In the genomic region with DNA sequence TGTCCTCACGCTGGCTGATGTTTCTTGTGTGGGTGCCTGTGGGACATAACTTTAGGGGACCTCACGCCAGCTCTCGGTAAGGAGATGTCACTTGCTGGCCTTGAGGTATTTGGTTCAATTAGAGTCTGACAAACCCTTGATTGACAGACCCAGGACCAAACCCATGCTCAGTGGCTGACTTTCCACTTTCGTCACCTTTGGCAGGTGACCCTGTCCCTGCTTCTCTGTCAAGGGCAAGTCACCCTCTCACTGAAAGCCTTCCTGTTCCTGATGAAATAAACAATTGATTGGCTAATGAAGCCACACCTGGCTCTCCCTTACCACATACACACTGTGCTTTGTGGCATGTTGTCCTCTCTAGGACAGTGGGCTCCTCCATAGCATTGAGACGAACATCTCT, we compare ENCODE assay signal across 27 mouse cellular contexts. TPM values are rescaled to one million over a fixed set of nuclear protein-coding genes. Genes with fewer than 3 reads are reported as not detected.
DNase-seq lines count a peak whose midpoint lies in the region; TF ChIP-seq lines count a peak whose summit lies in the region.
"Had no signal": no experiment of that assay in that cellular context is flagged by ENCODE, and none has a peak within 500 bp of the region (broad histone marks: within the 10 kb centered on the region; RNA-seq: fewer than 3 reads in every experiment).

No protein-coding gene starts in this region.

- no peak for TF ChIP-seq CTCF in left cerebral cortex, adult 2 months (IDR thresholded peaks at IDR 0.05)
- TF ChIP-seq CTCF in ES-Bruce4 (IDR thresholded peaks at IDR 0.05; ENCODE audit: low read depth, low read length), result no peak

- WGBS in heart, embryonic 10.5 days, result 74% methylated on average over 5 of the region's 5 CpGs

- H3K4me1 ChIP-seq in heart, embryonic 10.5 days, result peaks cover 51% of the 10 kb centered on the region
- peaks cover 16% of the 10 kb centered on the region for H3K4me1 ChIP-seq in ES-Bruce4 (ENCODE audit: control insufficient read depth, insufficient read depth, low read length)
- peaks cover 11% of the 10 kb centered on the region for H3K4me1 ChIP-seq in brown adipose tissue, adult 24 weeks (ENCODE audit: control insufficient read depth, insufficient read depth, insufficient read length, low read length)
- H3K4me1 ChIP-seq: embryonic facial prominence, embryonic 12.5 days had no signal

- no peak for TF ChIP-seq POLR2A in ES-Bruce4 (IDR thresholded peaks at IDR 0.05; ENCODE audit: insufficient read depth, low read length)

- no peak for DNase-seq in heart, embryonic 10.5 days (ENCODE audit: low spot score)
- DNase-seq in heart, postnatal 36 days, result no peak
- DNase-seq in left cerebral cortex, adult 2 months (ENCODE audit: extremely low spot score in 1 of 2, low spot score in 2 of 2), result no peak
- DNase-seq in left cerebral cortex, postnatal 14 days (ENCODE audit: low spot score in 2 of 2), result no peak
- no peak for DNase-seq in thymus, postnatal 4 days
- DNase-seq: adrenal gland, postnatal 25 days; cerebellum, adult 2 months; cerebellum, postnatal 36 days; embryo, embryonic 11 days; kidney, adult 18-20 months; kidney, postnatal 4 days; liver, embryonic 13.5 days; lung, adult 2 months; lung, postnatal 14 days; right cerebral cortex, postnatal 4 days; thymus, adult 18-20 months; thymus, postnatal 25 days had no signal

- TF ChIP-seq EP300 in ES-Bruce4 (IDR thresholded peaks at IDR 0.05; ENCODE audit: insufficient read depth, low read depth, low read length), result peak; percentile 72; the same call in 1 of the 2 replicates

- H3K36me3 ChIP-seq in heart, embryonic 10.5 days, result no peaks in the 10 kb centered on the region
- H3K36me3 ChIP-seq in ES-Bruce4 (ENCODE audit: control insufficient read depth, insufficient read depth, low read length, poor library complexity, severe bottlenecking), result no peaks in the 10 kb centered on the region
- H3K36me3 ChIP-seq: embryonic facial prominence, embryonic 12.5 days; hindbrain, embryonic 15.5 days; limb, embryonic 12.5 days; liver, embryonic 13.5 days; neural tube, embryonic 12.5 days had no signal

- no peaks in the 10 kb centered on the region for H3K9me3 ChIP-seq in heart, embryonic 10.5 days
- no peaks in the 10 kb centered on the region for H3K9me3 ChIP-seq in ES-Bruce4 (replicated peaks; ENCODE audit: control insufficient read depth, insufficient read depth, low read length, poor library complexity, severe bottlenecking)
- H3K9me3 ChIP-seq: embryonic facial prominence, embryonic 12.5 days; hindbrain, embryonic 15.5 days; limb, embryonic 12.5 days; liver, embryonic 13.5 days; neural tube, embryonic 12.5 days had no signal

- H3K27me3 ChIP-seq in heart, embryonic 10.5 days (ENCODE audit: insufficient read depth, poor library complexity, severe bottlenecking), result peaks cover 64% of the 10 kb centered on the region
- H3K27me3 ChIP-seq in ES-Bruce4 (ENCODE audit: control insufficient read depth, insufficient read depth, low read length, poor library complexity, severe bottlenecking), result no peaks in the 10 kb centered on the region
- H3K27me3 ChIP-seq: Patski had no signal

- H3K4me3 ChIP-seq in heart, embryonic 10.5 days, result no peak overlapping the region
- no peak overlapping the region for H3K4me3 ChIP-seq in left cerebral cortex, adult 2 months
- H3K4me3 ChIP-seq in ES-Bruce4 (ENCODE audit: low read depth, low read length), result no peak overlapping the region
- H3K4me3 ChIP-seq in brown adipose tissue, adult 24 weeks (ENCODE audit: insufficient read depth, low read depth, low read length), result no peak overlapping the region
- H3K4me3 ChIP-seq: embryonic facial prominence, embryonic 12.5 days; hindbrain, embryonic 15.5 days; limb, embryonic 12.5 days; liver, embryonic 13.5 days; neural tube, embryonic 12.5 days had no signal

- intact Hi-C loops in heart, postnatal 36 days (cut with DNase I), result loop anchor here (10.0 kb wide), 1 partner anchor 165 kb away; no protein-coding TSS in a partner anchor
- intact Hi-C loops in left cerebral cortex, adult 2 months (cut with DNase I), result no loop called here
- intact Hi-C loops in left cerebral cortex, postnatal 14 days (cut with DNase I), result no loop called here

- H3K27ac ChIP-seq in heart, embryonic 10.5 days, result peak overlapping the region; percentile 57
- peak overlapping the region; percentile 75; the same call in 1 of the 2 replicates for H3K27ac ChIP-seq in left cerebral cortex, adult 2 months
- peak overlapping the region; percentile 53; the same call in 1 of the 2 replicates for H3K27ac ChIP-seq in ES-Bruce4 (ENCODE audit: insufficient read depth, low read length)
- peak overlapping the region; percentile 49; the same call in 1 of the 2 replicates for H3K27ac ChIP-seq in brown adipose tissue, adult 24 weeks (replicated peaks; ENCODE audit: low read depth, low read length)
- H3K27ac ChIP-seq: embryonic facial prominence, embryonic 12.5 days; hindbrain, embryonic 15.5 days; limb, embryonic 12.5 days; liver, embryonic 13.5 days; neural tube, embryonic 12.5 days; stomach, postnatal 0 days had no signal

- H3K9ac ChIP-seq in ES-Bruce4 (ENCODE audit: low read depth, poor library complexity, severe bottlenecking), result no peak overlapping the region
- H3K9ac ChIP-seq: embryonic facial prominence, embryonic 12.5 days; hindbrain, embryonic 15.5 days; limb, embryonic 12.5 days; liver, embryonic 13.5 days; neural tube, embryonic 12.5 days had no signal

RNA-seq across cellular contexts. Expression of gene Pcsk6, which starts 8.3 kb away (rescaled TPM):
- polyA plus RNA-seq in heart, embryonic 10.5 days (2016; fragmentation: Nextera tagmentation; extraction: Ambion mirVana), result 3.5 and 5.1 TPM in 2 replicates
- 10 to 100 TPM; 49.3 to 53.8 TPM for total RNA-seq in heart, postnatal 36 days (2021)
- 1 to 10 TPM; 8.5 to 9.5 TPM for total RNA-seq in left cerebral cortex, adult 2 months (2021)
- 1 to 10 TPM; 6.9 to 7.6 TPM for total RNA-seq in left cerebral cortex, postnatal 14 days (2021)
- 38.5 and 39.5 TPM in 2 replicates for polyA plus RNA-seq in ES-Bruce4 (2011; ENCODE audit: insufficient read depth, insufficient read length, low read depth, missing spikeins)
- 33.4 and 63.6 TPM in 2 replicates for polyA plus RNA-seq in brown adipose tissue, adult 24 weeks (2012; ENCODE audit: insufficient read depth, insufficient read length, missing spikeins)
- total RNA-seq: MEL had no signal
- polyA plus RNA-seq: CD4-positive, CD25-positive, alpha-beta regulatory T cell, adult 4 months had no signal

Comparison
In these comparisons a context has a peak if more than half of its experiments do, and no peak if none do; other contexts are left out.
1. RNA of gene Pcsk6, which starts 8.3 kb away (total RNA-seq): 49.3 to 53.8 TPM in heart, postnatal 36 days; 8.5 to 9.5 TPM in left cerebral cortex, adult 2 months and 6.9 to 7.6 TPM in left cerebral cortex, postnatal 14 days; every median in the first group is over 4 times any median in the second.
2. Peak in every context shown above with its lines, with median percentiles within 50 percentile points of each other: H3K27ac ChIP-seq.